Mouse (Mus musculus) stomach, postnatal 0 days (tissue): ENCODE results near the gene Nploc4.

Experiments used
- CTCF ChIP-seq: IDR thresholded peaks from 2 replicates; pipeline ENCODE4 v1.5.1; 2016; ENCODE audit warnings: antibody characterized with exemption, low read depth, mild to moderate bottlenecking, moderate library complexity
- EP300 ChIP-seq: optimal IDR thresholded peaks from 2 replicates; pipeline ENCODE3; 2016; ENCODE audit warnings: antibody characterized with exemption

DNA sequence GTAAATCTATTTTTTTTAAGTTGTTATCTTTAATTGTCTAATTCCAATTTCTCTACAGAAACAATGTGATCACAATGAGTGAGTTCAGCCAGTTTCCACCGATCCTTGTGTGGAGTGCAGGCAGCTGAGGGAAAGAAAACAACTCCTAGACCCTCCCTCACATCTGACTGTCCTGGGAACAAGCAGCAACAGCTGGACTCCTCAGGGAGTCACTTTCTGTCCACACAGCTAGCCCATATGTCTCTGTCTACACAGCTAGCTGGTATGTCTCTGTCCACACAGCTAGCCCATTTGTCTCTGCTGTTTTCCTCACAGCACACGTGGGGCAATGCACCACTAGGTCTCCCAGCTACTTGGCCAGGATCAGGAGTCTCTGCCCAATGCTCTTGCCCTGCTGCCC lies 39.9 kb downstream of the Nploc4 start:
- TF ChIP-seq CTCF (no peak), EP300 (no peak)
